Mouse (Mus musculus) macrophage (primary cell): Measurements from ENCODE around the gene Nudt9. TPM values are rescaled to one million over a fixed set of nuclear protein-coding genes. Genes with fewer than 3 reads are reported as not detected.
"Not testable (repeated sequence)": the region's sequence is repeated elsewhere in the genome, so short reads cannot be mapped to it uniquely, and the experiment has no call there.

ENCODE experiments used
- H3K27ac ChIP-seq: fragments of 350-480 bp; formaldehyde crosslinking; 2 replicates; pipeline ENCODE4 v1.9.0; 2021
- H3K36me3 ChIP-seq: fragments of 350-480 bp; formaldehyde crosslinking; 2 replicates; pipeline ENCODE4 v1.9.0; 2021; ENCODE audit errors: inconsistent target
- H3K4me3 ChIP-seq: fragments of 350-480 bp; formaldehyde crosslinking; 2 replicates; pipeline ENCODE4 v1.9.0; 2021; ENCODE audit errors: inconsistent target
- H3K79me2 ChIP-seq: fragments of 350-480 bp; formaldehyde crosslinking; 2 replicates; pipeline ENCODE4 v1.9.0; 2021; ENCODE audit errors: inconsistent target
- WGBS: methylation state at CpG from one replicate; pipeline ENCODE4 v1.1.7; 2026; ENCODE audit warnings: inconsistent platforms; ENCODE audit not compliant: missing documents; 5-methylcytosine and 5-hydroxymethylcytosine counted together
- polyA plus RNA-seq: library from polyadenylated mRNA; stranded (reverse); fragments of 250-400 nt; gene quantifications from 3 replicates; pipeline ENCODE4 v1.2.4, GENCODE M21; 2018; ENCODE audit warnings: inconsistent platforms

Gene Nudt9
- polyA plus RNA-seq, 1 experiment from 2014 or later: 148 TPM

- Histone ChIP-seq H3K27ac (peak overlapping the region; percentile 88), H3K4me3 (no peak overlapping the region; the same call in 1 of the 2 replicates), H3K36me3 (no peaks in the 10 kb centered on the region), H3K79me2 (peaks cover 28% of the 10 kb centered on the region)
- WGBS: 22% methylated on average over 8 of the region's 8 CpGs
These were observed 22.7 kb upstream of the Nudt9 start for GRCm38 (mm10) chr5:104023289-104024020.

- Histone ChIP-seq H3K79me2 (peaks cover 21% of the 10 kb centered on the region), H3K27ac (peak overlapping the region; percentile 88)
- not testable (repeated sequence) for H3K4me3 ChIP-seq, H3K36me3 ChIP-seq
- WGBS: 79% methylated on average over 2 of the region's 5 CpGs
These were observed 21.9 kb upstream of the Nudt9 start for GRCm38 (mm10) chr5:104024193-104024592.

GRCm38 (mm10) chr5:104024762-104025161, 21.3 kb upstream of the Nudt9 start:
- H3K27ac ChIP-seq: no peak overlapping the region
- no peak overlapping the region for H3K4me3 ChIP-seq
- no peaks in the 10 kb centered on the region for H3K36me3 ChIP-seq
- peaks cover 15% of the 10 kb centered on the region for H3K79me2 ChIP-seq
- WGBS: 89% methylated on average over 11 of the region's 11 CpGs

GRCm38 (mm10) chr5:104025245-104025854, 20.8 kb upstream of the Nudt9 start:
- no peak overlapping the region for H3K4me3 ChIP-seq
- no peaks in the 10 kb centered on the region for H3K36me3 ChIP-seq
- 33% methylated on average over 16 of the region's 17 CpGs for WGBS
- H3K27ac ChIP-seq: 0 out of 2 replicates have a peak overlapping the region, but pooled peaks have one; percentile 8
- peaks cover 9% of the 10 kb centered on the region for H3K79me2 ChIP-seq

GRCm38 (mm10) chr5:104032434-104033097, 13.5 kb upstream of the Nudt9 start:
- Histone ChIP-seq H3K79me2 (no peaks in the 10 kb centered on the region), H3K27ac (no peak overlapping the region), H3K4me3 (no peak overlapping the region), H3K36me3 (no peaks in the 10 kb centered on the region)
- WGBS: 92% methylated on average over 2 of the region's 2 CpGs

- Histone ChIP-seq H3K36me3 (no peaks in the 10 kb centered on the region), H3K79me2 (no peaks in the 10 kb centered on the region), H3K27ac (no peak overlapping the region), H3K4me3 (no peak overlapping the region)
These were observed 11.0 kb upstream of the Nudt9 start for GRCm38 (mm10) chr5:104035066-104035465.

- Histone ChIP-seq H3K4me3 (no peak overlapping the region), H3K36me3 (no peaks in the 10 kb centered on the region), H3K27ac (no peak overlapping the region), H3K79me2 (no peaks in the 10 kb centered on the region)
- 75% methylated on average over 1 of the region's 1 CpGs for WGBS
These were observed 10.3 kb upstream of the Nudt9 start for GRCm38 (mm10) chr5:104035824-104036223.

GRCm38 (mm10) chr5:104036686-104037085, 9.4 kb upstream of the Nudt9 start:
- WGBS: 86% methylated on average over 1 of the region's 1 CpGs
- no peak overlapping the region for H3K4me3 ChIP-seq
- no peaks in the 10 kb centered on the region for H3K36me3 ChIP-seq
- H3K27ac ChIP-seq: no peak overlapping the region
- H3K79me2 ChIP-seq: no peaks in the 10 kb centered on the region

GRCm38 (mm10) chr5:104039154-104039932, 6.8 kb upstream of the Nudt9 start:
- Histone ChIP-seq H3K36me3 (no peaks in the 10 kb centered on the region), H3K4me3 (no peak overlapping the region), H3K27ac (no peak overlapping the region), H3K79me2 (no peaks in the 10 kb centered on the region)
- WGBS: 72% methylated on average over 6 of the region's 6 CpGs

- Histone ChIP-seq H3K36me3 (no peaks in the 10 kb centered on the region), H3K79me2 (no peaks in the 10 kb centered on the region; the same call in 1 of the 2 replicates), H3K4me3 (no peak overlapping the region), H3K27ac (no peak overlapping the region)
- WGBS: 100% methylated on average over 2 of the region's 2 CpGs
These were observed 3.2 kb upstream of the Nudt9 start for GRCm38 (mm10) chr5:104042906-104043305.

- 87% methylated on average over 2 of the region's 2 CpGs for WGBS
- peaks cover 6% of the 10 kb centered on the region for H3K79me2 ChIP-seq
- no peak overlapping the region for H3K4me3 ChIP-seq
- no peaks in the 10 kb centered on the region for H3K36me3 ChIP-seq
- no peak overlapping the region for H3K27ac ChIP-seq
These were observed 2.4 kb upstream of the Nudt9 start for GRCm38 (mm10) chr5:104043704-104044103.

- Histone ChIP-seq H3K27ac (peak overlapping the region; percentile 73), H3K4me3 (peak overlapping the region; percentile 89), H3K79me2 (peaks cover 40% of the 10 kb centered on the region), H3K36me3 (peaks cover 26% of the 10 kb centered on the region)
- WGBS: 1% methylated on average over 19 of the region's 19 CpGs
These were observed 1.3 kb downstream of the Nudt9 start for GRCm38 (mm10) chr5:104047200-104048105.

GRCm38 (mm10) chr5:104048139-104048538, 2.0 kb downstream of the Nudt9 start:
- 41% methylated on average over 4 of the region's 4 CpGs for WGBS
- Histone ChIP-seq H3K4me3 (peak overlapping the region; percentile 89), H3K36me3 (peaks cover 31% of the 10 kb centered on the region), H3K79me2 (peaks cover 47% of the 10 kb centered on the region), H3K27ac (peak overlapping the region; percentile 73)

- WGBS: 72% methylated on average over 8 of the region's 8 CpGs
- H3K4me3 ChIP-seq: no peak overlapping the region
- H3K79me2 ChIP-seq: peaks cover 66% of the 10 kb centered on the region
- H3K36me3 ChIP-seq: peaks cover 64% of the 10 kb centered on the region
- no peak overlapping the region for H3K27ac ChIP-seq
These were observed 6.8 kb downstream of the Nudt9 start for GRCm38 (mm10) chr5:104052956-104053355.
